Mouse (Mus musculus): Measurements from ENCODE around the gene Arhgap25.

GRCm38 (mm10) chr6:87582456-87582855 is 49.4 kb upstream of the Arhgap25 start:
- TF ChIP-seq POLR2A (IDR thresholded peaks at IDR 0.05; ENCODE audit: low read depth, low read length) (no peak), CTCF (IDR thresholded peaks at IDR 0.05; ENCODE audit: borderline replicate concordance, insufficient read depth, low read length) (no peak)

Measured in embryonic fibroblast, embryonic 13.5 days (primary cell).